Mouse (Mus musculus) spleen, adult 2 months (tissue): ENCODE data around the gene Kcnj2. TPM values are rescaled to one million over a fixed set of nuclear protein-coding genes. Genes with fewer than 3 reads are reported as not detected.

ENCODE experiments used
- DNase-seq, 2 experiments: peaks; one replicate each; pipeline versions ENCODE4 v3.0.0 to v3.0.0-alpha.2; 2012 to 2021; ENCODE audit warnings: low spot score in 2 of 2, low read depth in 1 of 2
- H3K27ac ChIP-seq: fragments of 200-500 bp; 2 replicates; pipeline ENCODE4 v1.5.1; 2012; ENCODE audit warnings: low read length, inconsistent platforms; ENCODE audit not compliant: insufficient read depth
- H3K27me3 ChIP-seq: fragments of 200-500 bp; 2 replicates; pipeline ENCODE4 v1.6.1; 2012; ENCODE audit warnings: mild to moderate bottlenecking, moderate library complexity, low read length, inconsistent platforms; ENCODE audit not compliant: control insufficient read depth, insufficient read depth
- H3K36me3 ChIP-seq: fragments of 200-500 bp; 2 replicates; pipeline ENCODE4 v1.6.1; 2012; ENCODE audit warnings: mild to moderate bottlenecking, low read length, inconsistent platforms; ENCODE audit not compliant: control insufficient read depth, insufficient read depth
- H3K4me1 ChIP-seq: fragments of 200-500 bp; 2 replicates; pipeline ENCODE4 v1.6.1; 2011; ENCODE audit warnings: inconsistent platforms; ENCODE audit not compliant: control insufficient read depth, insufficient read depth, insufficient read length
- H3K4me3 ChIP-seq: fragments of 200-500 bp; 2 replicates; pipeline ENCODE4 v1.5.1; 2011; ENCODE audit warnings: mild to moderate bottlenecking, inconsistent platforms; ENCODE audit not compliant: insufficient read depth, insufficient read length; ENCODE audit errors: extremely low read depth
- CTCF ChIP-seq: fragments of 200-500 bp; IDR thresholded peaks from 2 replicates; pipeline ENCODE4 v1.5.1; 2011; ENCODE audit warnings: mild to moderate bottlenecking, inconsistent platforms; ENCODE audit not compliant: insufficient read depth, insufficient read length, insufficient replicate concordance; ENCODE audit errors: extremely low read depth
- POLR2A ChIP-seq: fragments of 200-500 bp; IDR thresholded peaks from 2 replicates; pipeline ENCODE4 v1.6.1; 2011; ENCODE audit warnings: low read depth, low read length, inconsistent platforms
- WGBS: fragments of 180-500 bp; shearing (Covaris S2); methylation state at CpG from one replicate; pipeline ENCODE4 v1.1.7; 2018; 5-methylcytosine and 5-hydroxymethylcytosine counted together
- polyA plus RNA-seq: library from polyadenylated mRNA; depleted of rRNA; stranded (reverse); fragments of >200 nt; gene quantifications from 2 replicates; pipeline ENCODE4 v1.2.3, GENCODE M21; 2012

Kcnj2 gene
- polyA plus RNA-seq, 1 experiment = 0.55 TPM

- Histone ChIP-seq H3K4me3 (no peak overlapping the region), H3K36me3 (no peaks in the 10 kb centered on the region), H3K27me3 (no peaks in the 10 kb centered on the region; the same call in 1 of the 2 replicates), H3K4me1 (no peaks in the 10 kb centered on the region; the same call in 1 of the 2 replicates), H3K27ac (no peak overlapping the region)
- DNase-seq = no peak
- TF ChIP-seq CTCF = no peak
- no peak for TF ChIP-seq POLR2A
Measured at GRCm38 (mm10) chr11:111088226-111088625, 22.3 kb downstream of the Kcnj2 start.

GRCm38 (mm10) chr11:111088812-111089211, 22.8 kb downstream of the Kcnj2 start:
- Histone ChIP-seq H3K27me3 (no peaks in the 10 kb centered on the region; the same call in 1 of the 2 replicates), H3K27ac (no peak overlapping the region), H3K4me3 (no peak overlapping the region), H3K36me3 (no peaks in the 10 kb centered on the region), H3K4me1 (no peaks in the 10 kb centered on the region; the same call in 1 of the 2 replicates)
- WGBS = 28% methylated on average over 3 of the region's 3 CpGs
- no peak for TF ChIP-seq CTCF
- no peak for TF ChIP-seq POLR2A
- DNase-seq = no peak

GRCm38 (mm10) chr11:111091117-111091516, 25.2 kb downstream of the Kcnj2 start:
- whole genome bisulfite sequencing = 82% methylated on average over 6 of the region's 6 CpGs
- no peak for DNase-seq
- Histone ChIP-seq H3K27ac (no peak overlapping the region), H3K4me3 (no peak overlapping the region), H3K36me3 (no peaks in the 10 kb centered on the region), H3K27me3 (no peaks in the 10 kb centered on the region; the same call in 1 of the 2 replicates), H3K4me1 (no peaks in the 10 kb centered on the region; the same call in 1 of the 2 replicates)
- TF ChIP-seq POLR2A (no peak), CTCF (no peak)

GRCm38 (mm10) chr11:111092967-111093366, 27.0 kb downstream of the Kcnj2 start:
- TF ChIP-seq CTCF = no peak
- TF ChIP-seq POLR2A = no peak
- Histone ChIP-seq H3K4me1 (no peaks in the 10 kb centered on the region; the same call in 1 of the 2 replicates), H3K27me3 (no peaks in the 10 kb centered on the region; the same call in 1 of the 2 replicates), H3K36me3 (no peaks in the 10 kb centered on the region), H3K27ac (no peak overlapping the region), H3K4me3 (no peak overlapping the region)
- no peak for DNase-seq
- WGBS = 21% methylated on average over 2 of the region's 2 CpGs

GRCm38 (mm10) chr11:111096612-111097011, 30.6 kb downstream of the Kcnj2 start:
- WGBS = 20% methylated on average over 5 of the region's 5 CpGs
- DNase-seq = no peak

GRCm38 (mm10) chr11:111100131-111100530, 34.2 kb downstream of the Kcnj2 start:
- WGBS = 92% methylated on average over 2 of the region's 2 CpGs
- H3K27ac ChIP-seq = no peak overlapping the region
- H3K27me3 ChIP-seq = no peaks in the 10 kb centered on the region
- DNase-seq = no peak
- H3K4me3 ChIP-seq = no peak overlapping the region
- no peaks in the 10 kb centered on the region for H3K4me1 ChIP-seq
- no peak for TF ChIP-seq CTCF
- TF ChIP-seq POLR2A = no peak
- no peaks in the 10 kb centered on the region for H3K36me3 ChIP-seq

More at GRCm38 (mm10) chr11:111096612-111097011, 30.6 kb downstream of the Kcnj2 start:
- Histone ChIP-seq H3K27me3 (no peaks in the 10 kb centered on the region), H3K27ac (no peak overlapping the region), H3K4me1 (no peaks in the 10 kb centered on the region), H3K36me3 (no peaks in the 10 kb centered on the region), H3K4me3 (no peak overlapping the region)
- TF ChIP-seq POLR2A = no peak
- TF ChIP-seq CTCF = no peak

- DNase-seq = no peak
- Histone ChIP-seq H3K27me3 (no peaks in the 10 kb centered on the region), H3K4me1 (no peaks in the 10 kb centered on the region), H3K27ac (no peak overlapping the region), H3K36me3 (no peaks in the 10 kb centered on the region), H3K4me3 (no peak overlapping the region)
- 85% methylated on average over 4 of the region's 4 CpGs for WGBS
- TF ChIP-seq POLR2A = no peak
Measured at GRCm38 (mm10) chr11:111100651-111101050, 34.7 kb downstream of the Kcnj2 start.
